Mouse (Mus musculus) kidney, embryonic 15.5 days (tissue): ENCODE measurements around the gene Zbtb8os. TPM values are rescaled to one million over a fixed set of nuclear protein-coding genes. Genes with fewer than 3 reads are reported as not detected.

Experiments used
- ATAC-seq: fragments of 200-750 bp; cut with Nextera tagmentation; replicated peaks from 2 replicates; pipeline ENCODE4 v1.8.0; 2017; ENCODE audit warnings: moderate TSS enrichment; ENCODE audit not compliant: low FRiP score
- H3K27ac ChIP-seq: fragments of 300-500 bp; sonication (generic); 2 replicates; pipeline ENCODE4 v1.5.1; 2015; ENCODE audit warnings: mild to moderate bottlenecking, inconsistent platforms
- H3K27me3 ChIP-seq: fragments of 300-500 bp; sonication (generic); 2 replicates; pipeline ENCODE4 v1.6.1; 2015; ENCODE audit warnings: inconsistent platforms
- H3K36me3 ChIP-seq: fragments of 300-500 bp; sonication (generic); 2 replicates; pipeline ENCODE4 v1.6.1; 2015; ENCODE audit warnings: inconsistent platforms
- H3K4me1 ChIP-seq: fragments of 300-500 bp; sonication (generic); 2 replicates; pipeline ENCODE4 v1.6.1; 2015; ENCODE audit warnings: inconsistent platforms
- H3K4me2 ChIP-seq: fragments of 300-500 bp; sonication (generic); 2 replicates; pipeline ENCODE4 v1.6.1; 2015; ENCODE audit warnings: moderate library complexity, mild to moderate bottlenecking, inconsistent platforms
- H3K4me3 ChIP-seq: fragments of 300-500 bp; sonication (generic); replicated peaks from 2 replicates; pipeline ENCODE4 v1.5.1; 2015; ENCODE audit warnings: mild to moderate bottlenecking, inconsistent platforms
- H3K9ac ChIP-seq: fragments of 300-500 bp; sonication (generic); 2 replicates; pipeline ENCODE4 v1.6.1; 2015; ENCODE audit warnings: mild to moderate bottlenecking, inconsistent platforms
- H3K9me3 ChIP-seq: fragments of 300-500 bp; sonication (generic); replicated peaks from 2 replicates; pipeline ENCODE4 v1.6.1; 2016; ENCODE audit warnings: inconsistent platforms
- WGBS: fragments of 180-500 bp; shearing (Covaris S2); methylation state at CpG from one replicate; pipeline ENCODE4 v1.1.7; 2015; ENCODE audit warnings: mixed read lengths; 5-methylcytosine and 5-hydroxymethylcytosine counted together
- polyA plus RNA-seq: library from polyadenylated mRNA; unstranded; fragments of >200 nt; fragmentation: Nextera tagmentation; extraction: Ambion mirVana; gene quantifications from 2 replicates; pipeline ENCODE4 v1.2.1, GENCODE M21; 2015

The Zbtb8os gene
- polyA plus RNA-seq, 1 experiment from 2014 or later: 46.9 TPM

DNA sequence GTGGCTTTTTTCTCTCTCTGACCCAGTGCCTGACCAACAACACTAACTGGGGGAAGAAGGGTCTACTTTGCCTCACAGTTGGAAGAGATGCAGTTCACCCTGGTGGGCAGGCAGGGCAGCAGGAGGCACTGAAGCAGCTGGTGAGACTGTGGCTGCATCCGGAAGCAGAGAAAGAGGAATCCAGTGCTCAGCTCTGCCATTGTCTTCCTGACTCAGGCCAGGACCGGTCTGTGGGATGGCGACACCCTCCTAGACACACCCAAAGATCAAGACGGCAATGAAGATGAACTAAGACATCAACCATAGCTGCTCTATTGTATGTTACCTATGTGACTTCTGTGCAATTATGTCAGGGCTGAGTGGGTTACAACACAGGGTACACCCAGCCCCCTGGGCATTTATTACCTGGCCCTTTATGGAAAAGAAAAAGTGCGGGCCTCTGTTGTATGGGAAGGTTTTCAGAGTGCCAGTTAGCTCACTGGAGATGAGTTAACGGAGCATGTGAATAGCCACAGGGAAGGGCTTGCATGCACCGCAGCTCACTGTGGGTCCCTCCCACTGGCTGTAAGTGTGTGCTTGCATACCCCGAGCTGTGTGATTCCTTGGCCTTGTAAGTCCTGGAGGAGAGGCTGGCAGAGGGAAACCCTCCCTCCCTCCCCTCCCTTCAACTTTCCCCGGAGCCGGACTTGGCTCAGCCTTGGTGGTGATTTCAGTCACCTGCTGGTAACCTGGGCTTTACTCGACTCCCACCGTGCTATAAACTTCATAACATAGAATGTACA is 58.8 kb downstream of the Zbtb8os start:
- H3K27ac ChIP-seq: 0 out of 2 replicates have a peak overlapping the region, but pooled peaks have one; percentile 18
- H3K4me3 ChIP-seq: no peak overlapping the region
- WGBS: 22% methylated on average over 12 of the region's 12 CpGs
- H3K4me2 ChIP-seq: 0 out of 2 replicates have a peak overlapping the region, but pooled peaks have one; percentile 12
- no peaks in the 10 kb centered on the region for H3K9me3 ChIP-seq
- no peak overlapping the region for H3K9ac ChIP-seq
- H3K36me3 ChIP-seq: no peaks in the 10 kb centered on the region
- no peaks in the 10 kb centered on the region for H3K27me3 ChIP-seq
- H3K4me1 ChIP-seq: peaks cover 10% of the 10 kb centered on the region; the same call in 1 of the 2 replicates
- ATAC-seq: peak; percentile 71; the same call in 1 of the 2 replicates

DNA sequence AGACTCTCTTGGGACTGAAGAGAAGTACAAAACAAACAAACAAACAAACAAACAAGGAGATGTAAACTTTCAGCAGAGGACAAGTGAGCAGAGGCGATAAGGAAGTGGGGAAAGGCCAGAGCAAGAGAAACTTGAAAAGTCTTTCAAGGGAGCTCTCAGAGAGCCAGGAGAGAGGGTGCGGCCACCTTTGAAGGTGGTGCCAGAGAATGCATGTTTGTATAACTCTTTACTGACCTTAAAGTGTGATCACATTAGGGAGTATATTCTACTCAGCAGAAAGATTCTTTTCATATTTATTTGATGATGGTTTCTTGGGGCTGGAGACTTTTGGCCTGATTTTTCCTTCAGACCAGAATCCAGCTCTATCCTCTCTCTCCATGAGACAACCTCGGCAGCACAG is 61.5 kb downstream of the Zbtb8os start:
- WGBS: 81% methylated on average over 3 of the region's 3 CpGs
- Histone ChIP-seq H3K27me3 (no peaks in the 10 kb centered on the region), H3K27ac (no peak overlapping the region), H3K9me3 (no peaks in the 10 kb centered on the region), H3K36me3 (no peaks in the 10 kb centered on the region), H3K4me1 (peaks cover 10% of the 10 kb centered on the region; the same call in 1 of the 2 replicates), H3K9ac (no peak overlapping the region), H3K4me2 (no peak overlapping the region), H3K4me3 (no peak overlapping the region)
- ATAC-seq: no peak

DNA sequence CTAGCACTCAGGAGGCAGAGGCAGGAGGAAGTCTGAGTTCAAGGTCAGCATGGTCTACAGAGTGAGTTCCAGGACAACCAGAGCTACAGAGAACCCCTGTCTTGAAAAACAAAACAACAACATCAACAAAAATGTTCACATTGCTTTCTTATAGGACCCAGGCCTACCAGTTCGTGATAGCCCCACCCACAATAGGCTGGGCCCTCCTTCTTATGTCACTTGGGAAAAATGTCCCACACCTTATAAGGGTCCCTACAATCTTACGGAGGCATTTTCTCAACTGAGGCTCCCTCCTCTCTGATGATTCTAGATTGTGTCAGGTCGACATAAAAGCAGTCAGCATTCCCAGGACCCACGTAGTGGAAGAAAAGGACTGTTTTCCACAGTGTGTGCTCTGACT is 64.3 kb downstream of the Zbtb8os start:
- 0 out of 2 replicates have a peak, but pooled peaks cover 2% of the 10 kb centered on the region for H3K4me1 ChIP-seq
- H3K27ac ChIP-seq: no peak overlapping the region
- H3K27me3 ChIP-seq: no peaks in the 10 kb centered on the region
- WGBS: 80% methylated on average over 4 of the region's 4 CpGs
- no peaks in the 10 kb centered on the region for H3K9me3 ChIP-seq
- no peak overlapping the region for H3K4me3 ChIP-seq
- no peak for ATAC-seq
- H3K36me3 ChIP-seq: no peaks in the 10 kb centered on the region
- H3K4me2 ChIP-seq: no peak overlapping the region
- no peak overlapping the region for H3K9ac ChIP-seq

Other genes starting within 250 kb of the Zbtb8os start
- 9.2 TPM in 2 replicates for gene Tmem54, start 230.1 kb upstream of the Zbtb8os start, polyA plus RNA-seq
- gene Hpca, start 213.7 kb upstream of the Zbtb8os start, polyA plus RNA-seq: 2.0 and 2.8 TPM in 2 replicates
- 5.1 and 5.5 TPM in 2 replicates for gene Fndc5, start 198.7 kb upstream of the Zbtb8os start, polyA plus RNA-seq
- gene S100pbp, start 146.0 kb upstream of the Zbtb8os start, polyA plus RNA-seq: 24.3 and 25.9 TPM in 2 replicates
- 81.3 and 87.4 TPM in 2 replicates for gene Yars, start 145.9 kb upstream of the Zbtb8os start, polyA plus RNA-seq
- 8.3 and 9.1 TPM in 2 replicates for gene C77080, start 74.3 kb upstream of the Zbtb8os start, polyA plus RNA-seq
- gene Sync, start 48.1 kb upstream of the Zbtb8os start, polyA plus RNA-seq: 1.1 and 1.6 TPM in 2 replicates
- 430 and 490 TPM in 2 replicates for gene Rbbp4, start 325 bp upstream of the Zbtb8os start, polyA plus RNA-seq
- 15.7 and 18.0 TPM in 2 replicates for gene Zbtb8a, start 42.4 kb downstream of the Zbtb8os start, polyA plus RNA-seq
- gene Zbtb8b, start 105.2 kb downstream of the Zbtb8os start, polyA plus RNA-seq: 4.1 and 4.9 TPM in 2 replicates
- 26.4 and 28.8 TPM in 2 replicates for gene Bsdc1, start 125.9 kb downstream of the Zbtb8os start, polyA plus RNA-seq
- not detected in 2 replicates for gene Tssk3, start 155.3 kb downstream of the Zbtb8os start, polyA plus RNA-seq
- gene Fam229a, start 155.5 kb downstream of the Zbtb8os start, polyA plus RNA-seq: not detected in 2 replicates
- 881 and 886 TPM in 2 replicates for gene Marcksl1, start 177.9 kb downstream of the Zbtb8os start, polyA plus RNA-seq
- 264 and 274 TPM in 2 replicates for gene Hdac1, start 207.0 kb downstream of the Zbtb8os start, polyA plus RNA-seq
- gene Lck, start 237.9 kb downstream of the Zbtb8os start, polyA plus RNA-seq: 11.3 and 11.4 TPM in 2 replicates
- 27.8 and 29.1 TPM in 2 replicates for gene Fam167b, start 242.9 kb downstream of the Zbtb8os start, polyA plus RNA-seq